Mouse (Mus musculus) liver, adult 2 months (tissue): ENCODE results near the gene Gm10718. TPM values are rescaled to one million over a fixed set of nuclear protein-coding genes. Genes with fewer than 3 reads are reported as not detected.
"Not testable (repeated sequence)": the region's sequence is repeated elsewhere in the genome, so short reads cannot be mapped to it uniquely, and the experiment has no call there.

Experiments
- DNase-seq: peaks from one replicate; pipeline ENCODE4 v3.0.0-alpha.2; 2011; ENCODE audit warnings: low read depth, low spot score; ENCODE audit errors: extremely low read depth
- H3K27ac ChIP-seq: fragments of 200-500 bp; replicated peaks from 2 replicates; pipeline ENCODE4 v1.5.1; 2012; ENCODE audit warnings: low read depth, mild to moderate bottlenecking, control low read depth, inconsistent platforms, low read length; ENCODE audit not compliant: insufficient read depth
- H3K27me3 ChIP-seq: fragments of 200-500 bp; 2 replicates; pipeline ENCODE4 v1.6.1; 2012; ENCODE audit warnings: mild to moderate bottlenecking, moderate library complexity, low read length, inconsistent platforms; ENCODE audit not compliant: control insufficient read depth, insufficient read depth
- H3K36me3 ChIP-seq: fragments of 200-500 bp; 2 replicates; pipeline ENCODE4 v1.6.1; 2012; ENCODE audit warnings: low read length, inconsistent platforms; ENCODE audit not compliant: control insufficient read depth, insufficient read depth
- H3K4me1 ChIP-seq: fragments of 200-500 bp; 2 replicates; pipeline ENCODE4 v1.6.1; 2011; ENCODE audit warnings: low read length; ENCODE audit not compliant: control insufficient read depth, insufficient read depth
- H3K4me3 ChIP-seq: fragments of 200-500 bp; 2 replicates; pipeline ENCODE4 v1.5.1; 2011; ENCODE audit warnings: low read depth, mild to moderate bottlenecking, control low read depth, low read length, moderate library complexity; ENCODE audit not compliant: insufficient read depth
- H3K79me2 ChIP-seq: fragments of 200-500 bp; 2 replicates; pipeline ENCODE4 v1.6.1; 2012; ENCODE audit warnings: inconsistent platforms, mild to moderate bottlenecking, low read length, moderate library complexity; ENCODE audit not compliant: control insufficient read depth, insufficient read depth
- H3K9ac ChIP-seq: fragments of 200-500 bp; 2 replicates; pipeline ENCODE4 v1.6.1; 2012; ENCODE audit warnings: low read depth, mild to moderate bottlenecking, control low read depth, inconsistent platforms, low read length
- WGBS: fragments of 180-500 bp; shearing (Covaris S2); methylation state at CpG from one replicate; pipeline ENCODE4 v1.1.7; 2018; 5-methylcytosine and 5-hydroxymethylcytosine counted together
- polyA plus RNA-seq: library from polyadenylated mRNA; depleted of rRNA; stranded (reverse); fragments of >200 nt; gene quantifications from 2 replicates; pipeline ENCODE4 v1.2.3, GENCODE M21; 2012
- total RNA-seq: library from RNA; depleted of rRNA; stranded (reverse); fragments of >200 nt; gene quantifications from 2 replicates; pipeline ENCODE4 v1.2.3, GENCODE M21; 2014

Gm10718 gene
- total and polyA plus RNA-seq, 2 experiments: 0.46 TPM; not detected in 1

DNA sequence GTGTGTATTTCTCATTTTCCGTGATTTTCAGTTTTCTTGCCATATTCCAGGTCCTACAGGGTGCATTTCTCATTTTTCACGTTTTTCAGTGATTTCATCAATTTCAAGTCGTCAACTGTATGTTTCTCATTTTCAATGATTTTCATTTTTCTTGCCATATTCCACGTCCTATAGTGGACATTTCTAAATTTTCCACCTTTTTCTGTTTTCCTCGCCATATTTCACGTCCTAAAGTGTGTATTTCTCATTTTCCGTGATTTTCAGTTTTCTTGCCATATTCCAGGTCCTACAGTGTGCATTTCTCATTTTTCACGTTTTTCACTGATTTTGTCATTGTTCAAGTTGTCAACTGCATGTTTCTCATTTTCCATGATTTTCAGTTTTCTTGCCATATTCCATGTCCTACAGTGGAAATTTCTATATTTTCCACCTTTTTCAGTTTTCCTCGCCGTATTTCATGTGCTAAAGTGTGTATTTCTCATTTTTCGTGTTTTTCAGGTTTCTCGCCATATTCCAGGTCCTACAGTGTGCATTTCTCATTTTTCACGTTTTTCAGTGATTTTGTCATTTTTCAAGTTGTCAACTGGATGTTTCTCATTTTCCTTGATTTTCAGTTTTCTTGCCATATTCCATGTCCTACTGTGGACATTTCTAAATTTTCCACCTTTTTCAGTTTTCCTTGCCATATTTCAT, 885 bp upstream of the Gm10718 start:
- not testable (repeated sequence) for H3K9ac ChIP-seq, H3K36me3 ChIP-seq, H3K27ac ChIP-seq, H3K27me3 ChIP-seq, H3K4me3 ChIP-seq, H3K79me2 ChIP-seq, H3K4me1 ChIP-seq
- DNase-seq: peak; percentile 31
- 74% methylated on average over 11 of the region's 13 CpGs for WGBS

DNA sequence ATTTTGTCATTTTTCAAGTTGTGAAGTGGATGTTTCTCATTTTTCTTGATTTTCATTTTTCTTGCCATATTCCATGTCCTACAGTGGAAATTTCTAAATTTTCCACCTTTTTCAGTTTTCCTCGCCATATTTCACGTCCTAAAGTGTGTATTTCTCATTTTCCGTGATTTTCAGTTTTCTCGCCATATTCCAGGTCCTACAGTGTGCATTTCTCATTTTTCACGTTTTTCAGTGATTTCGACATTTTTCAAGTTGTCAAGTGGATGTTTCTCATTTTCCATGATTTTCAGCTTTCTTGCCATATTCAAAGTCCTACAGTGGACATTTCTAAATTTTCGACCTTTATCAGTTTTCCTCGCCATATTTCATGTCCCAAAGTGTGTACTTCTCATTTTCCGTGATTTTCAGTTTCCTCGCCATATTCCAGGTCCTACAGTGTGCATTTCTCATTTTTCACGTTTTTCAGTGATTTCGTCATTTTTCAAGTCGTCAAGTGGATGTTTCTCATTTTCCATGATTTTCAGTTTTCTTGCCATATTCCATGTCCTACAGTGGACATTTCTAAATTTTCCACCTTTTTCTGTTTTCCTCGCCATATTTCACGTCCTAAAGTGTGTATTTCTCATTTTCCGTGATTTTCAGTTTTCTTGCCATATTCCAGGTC, 770 bp downstream of the Gm10718 start:
- not testable (repeated sequence) for H3K27ac ChIP-seq, H3K4me3 ChIP-seq, H3K79me2 ChIP-seq, H3K27me3 ChIP-seq, H3K4me1 ChIP-seq, H3K9ac ChIP-seq, DNase-seq, H3K36me3 ChIP-seq
- 78% methylated on average over 16 of the region's 16 CpGs for WGBS

DNA sequence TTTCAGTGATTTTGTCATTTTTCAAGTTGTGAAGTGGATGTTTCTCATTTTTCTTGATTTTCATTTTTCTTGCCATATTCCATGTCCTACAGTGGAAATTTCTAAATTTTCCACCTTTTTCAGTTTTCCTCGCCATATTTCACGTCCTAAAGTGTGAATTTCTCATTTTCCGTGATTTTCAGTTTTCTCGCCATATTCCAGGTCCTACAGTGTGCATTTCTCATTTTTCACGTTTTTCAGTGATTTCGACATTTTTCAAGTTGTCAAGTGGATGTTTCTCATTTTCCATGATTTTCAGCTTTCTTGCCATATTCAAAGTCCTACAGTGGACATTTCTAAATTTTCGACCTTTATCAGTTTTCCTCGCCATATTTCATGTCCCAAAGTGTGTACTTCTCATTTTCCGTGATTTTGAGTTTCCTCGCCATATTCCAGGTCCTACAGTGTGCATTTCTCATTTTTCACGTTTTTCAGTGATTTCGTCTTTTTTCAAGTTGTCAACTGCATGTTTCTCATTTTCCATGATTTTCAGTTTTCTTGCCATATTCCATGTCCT, 1.6 kb downstream of the Gm10718 start, which contains the start of gene Gm10717:
Gene Gm10717, plus strand, starts transcription at position 506 of the 556 bp plus-strand sequence.
- H3K27me3 ChIP-seq, DNase-seq, H3K79me2 ChIP-seq, H3K4me3 ChIP-seq, H3K4me1 ChIP-seq, H3K27ac ChIP-seq, H3K36me3 ChIP-seq, H3K9ac ChIP-seq: not testable (repeated sequence)
- WGBS: 71% methylated on average over 12 of the region's 12 CpGs

DNA sequence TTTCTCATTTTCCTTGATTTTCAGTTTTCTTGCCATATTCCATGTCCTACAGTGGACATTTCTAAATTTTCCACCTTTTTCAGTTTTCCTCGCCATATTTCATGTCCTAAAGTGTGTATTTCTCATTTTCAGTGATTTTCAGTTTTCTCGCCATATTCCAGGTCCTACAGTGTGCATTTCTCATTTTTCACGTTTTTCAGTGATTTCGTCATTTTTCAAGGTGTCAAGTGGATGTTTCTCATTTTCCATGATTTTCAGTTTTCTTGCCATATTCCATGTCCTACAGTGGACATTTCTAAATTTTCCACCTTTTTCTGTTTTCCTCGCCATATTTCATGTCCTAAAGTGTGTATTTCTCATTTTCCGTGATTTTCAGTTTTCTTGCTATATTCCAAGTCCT, 2.3 kb downstream of the Gm10718 start:
- not testable (repeated sequence) for DNase-seq, H3K9ac ChIP-seq, H3K36me3 ChIP-seq, H3K4me1 ChIP-seq, H3K27ac ChIP-seq, H3K79me2 ChIP-seq, H3K4me3 ChIP-seq, H3K27me3 ChIP-seq
- WGBS: 75% methylated on average over 5 of the region's 6 CpGs

DNA sequence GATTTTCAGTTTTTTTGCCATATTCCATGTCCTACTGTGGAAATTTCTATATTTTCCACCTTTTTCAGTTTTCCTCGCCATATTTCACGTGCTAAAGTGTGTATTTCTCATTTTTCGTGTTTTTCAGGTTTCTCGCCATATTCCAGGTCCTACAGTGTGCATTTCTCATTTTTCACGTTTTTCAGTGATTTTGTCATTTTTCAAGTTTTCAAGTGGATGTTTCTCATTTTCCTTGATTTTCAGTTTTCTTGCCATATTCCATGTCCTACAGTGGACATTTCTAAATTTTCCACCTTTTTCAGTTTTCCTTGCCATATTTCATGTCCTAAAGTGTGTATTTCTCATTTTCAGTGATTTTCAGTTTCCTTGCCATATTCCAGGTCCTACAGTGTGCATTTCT, 2.8 kb downstream of the Gm10718 start:
- H3K36me3 ChIP-seq, DNase-seq, H3K79me2 ChIP-seq, H3K27me3 ChIP-seq, H3K4me1 ChIP-seq, H3K9ac ChIP-seq, H3K27ac ChIP-seq, H3K4me3 ChIP-seq: not testable (repeated sequence)
- 74% methylated on average over 5 of the region's 5 CpGs for WGBS

DNA sequence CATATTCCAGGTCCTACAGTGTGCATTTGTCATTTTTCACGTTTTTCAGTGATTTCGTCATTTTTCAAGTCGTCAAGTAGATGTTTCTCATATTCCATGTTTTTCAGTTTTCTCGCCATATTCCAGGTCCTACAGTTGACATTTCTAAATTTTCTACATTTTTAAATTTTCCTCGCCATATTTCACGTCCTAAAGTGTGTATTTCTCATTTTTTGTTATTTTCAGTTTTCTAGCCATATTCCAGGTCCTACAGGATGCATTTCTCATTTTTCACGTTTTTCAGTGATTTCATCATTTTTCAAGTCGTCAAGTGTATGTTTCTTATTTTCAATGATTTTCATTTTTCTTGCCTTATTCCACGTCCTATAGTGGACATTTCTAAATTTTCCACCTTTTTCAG, 3.4 kb downstream of the Gm10718 start:
- not testable (repeated sequence) for H3K27me3 ChIP-seq, H3K9ac ChIP-seq, H3K27ac ChIP-seq, H3K79me2 ChIP-seq, H3K36me3 ChIP-seq, DNase-seq, H3K4me3 ChIP-seq, H3K4me1 ChIP-seq
- WGBS: 68% methylated on average over 9 of the region's 9 CpGs

DNA sequence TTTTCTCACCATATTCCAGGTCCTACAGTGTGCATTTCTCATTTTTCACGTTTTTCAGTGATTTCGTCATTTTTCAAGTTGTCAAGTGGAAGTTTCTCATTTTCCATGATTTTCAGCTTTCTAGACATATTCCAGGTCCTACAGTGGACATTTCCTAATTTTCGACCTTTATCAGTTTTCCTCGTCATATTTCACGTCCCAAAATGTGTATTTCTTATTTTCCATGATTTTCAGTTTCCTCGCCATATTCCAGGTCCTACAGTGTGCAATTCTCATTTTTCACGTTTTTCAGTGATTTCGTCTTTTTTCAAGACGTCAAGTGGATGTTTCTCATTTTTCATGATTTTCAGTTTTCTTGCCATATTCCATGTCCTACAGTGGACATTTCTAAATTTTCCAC, 3.9 kb downstream of the Gm10718 start:
- WGBS: 71% methylated on average over 9 of the region's 9 CpGs
- not testable (repeated sequence) for H3K36me3 ChIP-seq, H3K27me3 ChIP-seq, H3K27ac ChIP-seq, H3K4me3 ChIP-seq, H3K4me1 ChIP-seq, H3K9ac ChIP-seq, H3K79me2 ChIP-seq
- DNase-seq: peak; percentile 52

DNA sequence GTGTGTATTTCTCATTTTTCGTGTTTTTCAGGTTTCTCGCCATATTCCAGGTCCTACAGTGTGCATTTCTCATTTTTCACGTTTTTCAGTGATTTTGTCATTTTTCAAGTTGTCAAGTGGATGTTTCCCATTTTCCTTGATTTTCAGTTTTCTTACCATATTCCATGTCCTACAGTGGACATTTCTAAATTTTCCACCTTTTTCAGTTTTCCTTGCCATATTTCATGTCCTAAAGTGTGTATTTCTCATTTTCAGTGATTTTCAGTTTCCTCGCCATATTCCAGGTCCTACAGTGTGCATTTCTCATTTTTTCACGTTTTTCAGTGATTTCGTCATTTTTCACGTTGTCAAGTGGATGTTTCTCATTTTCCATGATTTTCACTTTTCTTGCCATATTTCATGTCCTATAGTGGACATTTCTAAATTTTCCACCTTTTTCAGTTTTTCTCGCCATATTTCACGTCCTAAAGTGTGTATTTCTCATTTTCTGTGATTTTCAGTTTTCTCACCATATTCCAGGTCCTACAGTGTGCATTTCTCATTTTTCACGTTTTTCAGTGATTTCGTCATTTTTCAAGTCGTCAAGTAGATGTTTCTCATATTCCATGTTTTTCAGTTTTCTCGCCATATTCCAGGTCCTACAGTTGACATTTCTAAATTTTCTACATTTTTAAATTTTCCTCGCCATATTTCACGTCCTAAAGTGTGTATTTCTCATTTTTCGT, 6.1 kb downstream of the Gm10718 start:
- H3K4me1 ChIP-seq, H3K79me2 ChIP-seq, DNase-seq, H3K4me3 ChIP-seq, H3K27ac ChIP-seq, H3K9ac ChIP-seq, H3K27me3 ChIP-seq, H3K36me3 ChIP-seq: not testable (repeated sequence)
- WGBS: 67% methylated on average over 14 of the region's 16 CpGs
